Mouse (Mus musculus): ENCODE results near the gene Bcas3. TPM values are rescaled to one million over a fixed set of nuclear protein-coding genes. Genes with fewer than 3 reads are reported as not detected.

Bcas3 gene
- polyA plus RNA-seq, 1 experiment from 2014 or later, result 19.1 TPM

- H3K27ac ChIP-seq (ENCODE audit: low read length), result no peak overlapping the region
- no peak for ATAC-seq (ENCODE audit: low read depth)
- no peaks in the 10 kb centered on the region for H3K9me3 ChIP-seq (replicated peaks; ENCODE audit: control insufficient read depth, low read length)
- peak overlapping the region; percentile 33 for H3K4me3 ChIP-seq (ENCODE audit: low read depth, low read length)
- H3K36me3 ChIP-seq (ENCODE audit: control insufficient read depth, insufficient read depth), result no peaks in the 10 kb centered on the region
- peaks cover 13% of the 10 kb centered on the region for H3K4me1 ChIP-seq (ENCODE audit: control insufficient read depth, low read depth, low read length)
- H3K27me3 ChIP-seq (ENCODE audit: control insufficient read depth, insufficient read depth, low read depth, low read length), result peaks cover 100% of the 10 kb centered on the region
- H3K4me2 ChIP-seq (ENCODE audit: low read depth, low read length), result peak overlapping the region; percentile 28
- no peak overlapping the region for H3K9ac ChIP-seq (ENCODE audit: low read depth, low read length)
- under 1% methylated on average over 28 of the region's 32 CpGs for WGBS (ENCODE audit: insufficient replicate concordance)
Measured at GRCm38 (mm10) chr11:85841980-85842379, 489.0 kb downstream of the Bcas3 start.

GRCm38 (mm10) chr11:85842596-85843346, 489.8 kb downstream of the Bcas3 start:
- Histone ChIP-seq H3K27me3 (ENCODE audit: control insufficient read depth, insufficient read depth, low read depth, low read length) (peaks cover 93% of the 10 kb centered on the region), H3K36me3 (ENCODE audit: control insufficient read depth, insufficient read depth) (no peaks in the 10 kb centered on the region), H3K4me3 (ENCODE audit: low read depth, low read length) (peak overlapping the region; percentile 51), H3K9ac (ENCODE audit: low read depth, low read length) (no peak overlapping the region), H3K9me3 (replicated peaks; ENCODE audit: control insufficient read depth, low read length) (no peaks in the 10 kb centered on the region), H3K4me2 (ENCODE audit: low read depth, low read length) (peak overlapping the region; percentile 77), H3K4me1 (ENCODE audit: control insufficient read depth, low read depth, low read length) (peaks cover 13% of the 10 kb centered on the region), H3K27ac (ENCODE audit: low read length) (no peak overlapping the region)
- 5% methylated on average over 24 of the region's 24 CpGs for WGBS (ENCODE audit: insufficient replicate concordance)
- ATAC-seq (ENCODE audit: low read depth), result no peak

- no peak overlapping the region for H3K9ac ChIP-seq (ENCODE audit: low read depth, low read length)
- H3K27ac ChIP-seq (ENCODE audit: low read length), result no peak overlapping the region
- peak overlapping the region; percentile 77 for H3K4me2 ChIP-seq (ENCODE audit: low read depth, low read length)
Measured at GRCm38 (mm10) chr11:85843347-85843692, 490.4 kb downstream of the Bcas3 start.

GRCm38 (mm10) chr11:85844144-85844965, 491.4 kb downstream of the Bcas3 start:
- H3K4me3 ChIP-seq (ENCODE audit: low read depth, low read length), result peak overlapping the region; percentile 51
- H3K9ac ChIP-seq (ENCODE audit: low read depth, low read length), result peak overlapping the region; percentile 34
- H3K36me3 ChIP-seq (ENCODE audit: control insufficient read depth, insufficient read depth), result no peaks in the 10 kb centered on the region
- ATAC-seq (ENCODE audit: low read depth), result peak; percentile 64
- H3K27me3 ChIP-seq (ENCODE audit: control insufficient read depth, insufficient read depth, low read depth, low read length), result peaks cover 88% of the 10 kb centered on the region
- WGBS (ENCODE audit: insufficient replicate concordance), result under 1% methylated on average over 54 of the region's 54 CpGs
- H3K4me1 ChIP-seq (ENCODE audit: control insufficient read depth, low read depth, low read length), result peaks cover 13% of the 10 kb centered on the region
- H3K4me2 ChIP-seq (ENCODE audit: low read depth, low read length), result peak overlapping the region; percentile 77
- H3K9me3 ChIP-seq (replicated peaks; ENCODE audit: control insufficient read depth, low read length), result no peaks in the 10 kb centered on the region
- no peak overlapping the region for H3K27ac ChIP-seq (ENCODE audit: low read length)

More at GRCm38 (mm10) chr11:85843347-85843692, 490.4 kb downstream of the Bcas3 start:
- ATAC-seq (ENCODE audit: low read depth), result peak; percentile 19
- Histone ChIP-seq H3K27me3 (ENCODE audit: control insufficient read depth, insufficient read depth, low read depth, low read length) (peaks cover 91% of the 10 kb centered on the region), H3K9me3 (replicated peaks; ENCODE audit: control insufficient read depth, low read length) (no peaks in the 10 kb centered on the region), H3K4me1 (ENCODE audit: control insufficient read depth, low read depth, low read length) (peaks cover 13% of the 10 kb centered on the region), H3K36me3 (ENCODE audit: control insufficient read depth, insufficient read depth) (no peaks in the 10 kb centered on the region), H3K4me3 (ENCODE audit: low read depth, low read length) (peak overlapping the region; percentile 51)
- 2% methylated on average over 18 of the region's 18 CpGs for WGBS (ENCODE audit: insufficient replicate concordance)

- no peak overlapping the region for H3K9ac ChIP-seq (ENCODE audit: low read depth, low read length)
- no peaks in the 10 kb centered on the region for H3K9me3 ChIP-seq (replicated peaks; ENCODE audit: control insufficient read depth, low read length)
- no peak overlapping the region for H3K4me2 ChIP-seq (ENCODE audit: low read depth, low read length)
- no peaks in the 10 kb centered on the region for H3K36me3 ChIP-seq (ENCODE audit: control insufficient read depth, insufficient read depth)
- no peak overlapping the region for H3K27ac ChIP-seq (ENCODE audit: low read length)
- 28% methylated on average over 5 of the region's 5 CpGs for WGBS (ENCODE audit: insufficient replicate concordance)
- H3K27me3 ChIP-seq (ENCODE audit: control insufficient read depth, insufficient read depth, low read depth, low read length), result peaks cover 84% of the 10 kb centered on the region
- no peak overlapping the region for H3K4me3 ChIP-seq (ENCODE audit: low read depth, low read length)
- H3K4me1 ChIP-seq (ENCODE audit: control insufficient read depth, low read depth, low read length), result peaks cover 13% of the 10 kb centered on the region
- ATAC-seq (ENCODE audit: low read depth), result no peak
Measured at GRCm38 (mm10) chr11:85844971-85845370, 492.0 kb downstream of the Bcas3 start.

GRCm38 (mm10) chr11:85845921-85846320, 493.0 kb downstream of the Bcas3 start:
- WGBS (ENCODE audit: insufficient replicate concordance), result 40% methylated on average over 5 of the region's 5 CpGs
- H3K9ac ChIP-seq (ENCODE audit: low read depth, low read length), result no peak overlapping the region
- peaks cover 79% of the 10 kb centered on the region for H3K27me3 ChIP-seq (ENCODE audit: control insufficient read depth, insufficient read depth, low read depth, low read length)
- H3K27ac ChIP-seq (ENCODE audit: low read length), result no peak overlapping the region
- H3K4me2 ChIP-seq (ENCODE audit: low read depth, low read length), result no peak overlapping the region
- no peaks in the 10 kb centered on the region for H3K36me3 ChIP-seq (ENCODE audit: control insufficient read depth, insufficient read depth)
- H3K4me3 ChIP-seq (ENCODE audit: low read depth, low read length), result no peak overlapping the region
- peaks cover 13% of the 10 kb centered on the region for H3K4me1 ChIP-seq (ENCODE audit: control insufficient read depth, low read depth, low read length)
- no peak for ATAC-seq (ENCODE audit: low read depth)
- H3K9me3 ChIP-seq (replicated peaks; ENCODE audit: control insufficient read depth, low read length), result no peaks in the 10 kb centered on the region

- ATAC-seq (ENCODE audit: low read depth), result no peak
- H3K27ac ChIP-seq (ENCODE audit: low read length), result no peak overlapping the region
- no peaks in the 10 kb centered on the region for H3K9me3 ChIP-seq (replicated peaks; ENCODE audit: control insufficient read depth, low read length)
- no peak overlapping the region for H3K9ac ChIP-seq (ENCODE audit: low read depth, low read length)
- H3K4me2 ChIP-seq (ENCODE audit: low read depth, low read length), result no peak overlapping the region
- peaks cover 73% of the 10 kb centered on the region for H3K27me3 ChIP-seq (ENCODE audit: control insufficient read depth, insufficient read depth, low read depth, low read length)
- H3K4me1 ChIP-seq (ENCODE audit: control insufficient read depth, low read depth, low read length), result peaks cover 13% of the 10 kb centered on the region
- H3K36me3 ChIP-seq (ENCODE audit: control insufficient read depth, insufficient read depth), result no peaks in the 10 kb centered on the region
- no peak overlapping the region for H3K4me3 ChIP-seq (ENCODE audit: low read depth, low read length)
- WGBS (ENCODE audit: insufficient replicate concordance), result 49% methylated on average over 4 of the region's 4 CpGs
Measured at GRCm38 (mm10) chr11:85846509-85846908, 493.5 kb downstream of the Bcas3 start.

- 5% methylated on average over 21 of the region's 21 CpGs for WGBS (ENCODE audit: insufficient replicate concordance)
- Histone ChIP-seq H3K4me1 (ENCODE audit: control insufficient read depth, low read depth, low read length) (peaks cover 2% of the 10 kb centered on the region), H3K4me2 (ENCODE audit: low read depth, low read length) (peak overlapping the region; percentile 35), H3K4me3 (ENCODE audit: low read depth, low read length) (no peak overlapping the region), H3K27ac (ENCODE audit: low read length) (no peak overlapping the region), H3K9ac (ENCODE audit: low read depth, low read length) (no peak overlapping the region), H3K27me3 (ENCODE audit: control insufficient read depth, insufficient read depth, low read depth, low read length) (peaks cover 48% of the 10 kb centered on the region), H3K36me3 (ENCODE audit: control insufficient read depth, insufficient read depth) (no peaks in the 10 kb centered on the region), H3K9me3 (replicated peaks; ENCODE audit: control insufficient read depth, low read length) (no peaks in the 10 kb centered on the region)
- peak; percentile 43; the same call in 1 of the 2 replicates for ATAC-seq (ENCODE audit: low read depth)
Measured at GRCm38 (mm10) chr11:85849037-85849436, 496.1 kb downstream of the Bcas3 start.

- H3K36me3 ChIP-seq (ENCODE audit: control insufficient read depth, insufficient read depth), result no peaks in the 10 kb centered on the region
- H3K4me3 ChIP-seq (ENCODE audit: low read depth, low read length), result no peak within 1 kb of the TSS
- no peak within 1 kb of the TSS for H3K4me2 ChIP-seq (ENCODE audit: low read depth, low read length)
- no peak within 1 kb of the TSS for H3K9ac ChIP-seq (ENCODE audit: low read depth, low read length)
- no peak for ATAC-seq (ENCODE audit: low read depth)
- H3K4me1 ChIP-seq (ENCODE audit: control insufficient read depth, low read depth, low read length), result no peaks in the 10 kb centered on the region; the same call in 1 of the 2 replicates
- peaks cover 36% of the 10 kb centered on the region for H3K27me3 ChIP-seq (ENCODE audit: control insufficient read depth, insufficient read depth, low read depth, low read length)
- WGBS (ENCODE audit: insufficient replicate concordance), result 63% methylated on average over 6 of the region's 6 CpGs
- no peak within 1 kb of the TSS for H3K27ac ChIP-seq (ENCODE audit: low read length)
- H3K9me3 ChIP-seq (replicated peaks; ENCODE audit: control insufficient read depth, low read length), result no peaks in the 10 kb centered on the region
Measured at GRCm38 (mm10) chr11:85850233-85850632, 497.3 kb downstream of the Bcas3 start, which contains the start of gene Gm11444. Gene Gm11444 (minus strand): TSS chr11:85850333.
